Mouse (Mus musculus): ENCODE measurements around the gene Htr6. TPM values are rescaled to one million over a fixed set of nuclear protein-coding genes. Genes with fewer than 3 reads are reported as not detected.

Htr6 gene
- total RNA-seq, 2 experiments from 2014 or later: not detected

Other genes with a start within 250 kb of the Htr6 start
- 1 to 10 TPM; 7.9 to 8.6 TPM for gene Pla2g5, start 212.1 kb downstream of the Htr6 start, total RNA-seq (2021)
- gene Gm13030, start 201.6 kb downstream of the Htr6 start, total RNA-seq (2021): not detected
- gene Pla2g2e, start 197.6 kb downstream of the Htr6 start, total RNA-seq (2021): under 1 TPM; 0.36 to 0.59 TPM
- 1 to 10 TPM; 7.5 to 9.3 TPM for gene Otud3, start 161.6 kb downstream of the Htr6 start, total RNA-seq (2021)
- not detected for gene Rnf186, start 108.5 kb downstream of the Htr6 start, total RNA-seq (2021)
- gene Tmco4, start 102.7 kb downstream of the Htr6 start, total RNA-seq (2021): 10 to 100 TPM; 11.7 to 14.2 TPM
- 10 to 100 TPM; 19.6 to 20.8 TPM for gene Nbl1, start 17.4 kb upstream of the Htr6 start, total RNA-seq (2021)
- gene Minos1, start 55.5 kb upstream of the Htr6 start, total RNA-seq (2021): 100 to 1,000 TPM; 588 to 656 TPM
- 100 to 1,000 TPM; 423 to 429 TPM for gene Capzb, start 117.3 kb upstream of the Htr6 start, total RNA-seq (2021)
- 1 to 10 TPM; 3.9 TPM for gene Pqlc2, start 235.1 kb upstream of the Htr6 start, total RNA-seq (2021)
- 10 to 100 TPM; 28.4 to 32.9 TPM for gene Akr7a5, start 235.2 kb upstream of the Htr6 start, total RNA-seq (2021)

Measured in heart, postnatal 4 days (tissue).